Mouse (Mus musculus) right cerebral cortex, adult 2 months (tissue): ENCODE results near the gene Rad23b.
"Not testable (repeated sequence)": the region's sequence is repeated elsewhere in the genome, so short reads cannot be mapped to it uniquely, and the experiment has no call there.

Source experiments
- DNase-seq, 2 experiments: peaks; one replicate each; pipeline ENCODE4 v3.0.0; 2021 to 2022; ENCODE audit warnings: low spot score in 2 of 2

The Rad23b gene

DNA sequence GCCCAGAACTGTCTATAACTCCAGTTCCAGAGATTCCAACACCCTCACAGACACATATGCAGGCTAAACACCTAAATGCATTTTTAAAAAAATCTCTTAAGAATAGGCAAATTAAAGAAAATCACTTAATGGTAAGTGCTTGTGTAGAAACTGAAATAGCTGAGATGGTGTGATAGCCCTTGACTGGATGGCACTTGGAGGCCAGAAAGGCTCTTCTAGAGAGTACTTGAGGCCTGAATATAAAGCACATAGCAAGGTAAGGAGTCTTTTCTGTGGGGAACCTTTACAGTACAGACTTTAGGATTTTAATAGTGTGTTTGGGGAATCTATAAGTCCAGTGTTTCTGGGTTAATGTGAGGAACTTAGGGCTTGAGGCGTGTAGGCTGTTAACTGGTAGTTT lies 4.2 kb downstream of the Rad23b start:
- no peak for DNase-seq

DNA sequence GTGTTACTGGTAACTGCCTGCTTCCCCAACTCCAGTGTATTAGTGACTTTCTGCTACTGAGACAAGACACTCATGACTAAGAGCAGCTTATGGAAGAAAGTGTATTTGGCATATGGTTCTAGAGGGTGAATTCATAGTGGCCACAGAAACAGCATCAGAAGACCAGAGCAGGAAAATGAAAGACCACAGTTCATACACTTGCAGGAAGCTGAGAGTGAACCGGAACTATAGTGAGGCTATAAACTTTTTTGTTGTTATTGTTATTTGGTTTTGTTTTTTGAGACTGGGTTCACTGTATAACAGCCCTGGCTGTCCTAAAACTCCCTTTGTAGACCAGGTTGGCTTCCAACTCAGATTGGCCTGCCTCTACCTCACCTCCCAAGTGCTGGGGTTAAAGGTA lies 6.0 kb downstream of the Rad23b start:
- no peak for DNase-seq

DNA sequence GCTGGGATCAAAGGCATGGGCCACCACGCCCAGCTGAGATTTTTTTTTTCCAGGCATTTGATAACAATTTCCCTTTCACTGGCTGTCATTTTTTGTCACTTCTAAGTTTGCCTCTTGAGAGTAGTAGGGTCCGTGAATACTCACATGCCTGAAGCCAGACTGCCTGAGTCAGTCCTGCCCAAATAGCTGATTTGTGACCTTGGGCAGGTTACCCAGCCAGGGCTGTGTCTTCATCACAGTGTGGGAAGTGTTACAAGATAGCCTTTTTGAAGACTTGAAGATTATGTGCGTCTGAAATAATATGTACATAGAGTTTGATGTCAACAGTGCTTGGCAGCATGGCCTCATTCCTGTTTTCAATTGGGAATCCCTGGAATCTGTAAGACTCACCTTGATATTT lies 6.9 kb downstream of the Rad23b start:
- no peak for DNase-seq

DNA sequence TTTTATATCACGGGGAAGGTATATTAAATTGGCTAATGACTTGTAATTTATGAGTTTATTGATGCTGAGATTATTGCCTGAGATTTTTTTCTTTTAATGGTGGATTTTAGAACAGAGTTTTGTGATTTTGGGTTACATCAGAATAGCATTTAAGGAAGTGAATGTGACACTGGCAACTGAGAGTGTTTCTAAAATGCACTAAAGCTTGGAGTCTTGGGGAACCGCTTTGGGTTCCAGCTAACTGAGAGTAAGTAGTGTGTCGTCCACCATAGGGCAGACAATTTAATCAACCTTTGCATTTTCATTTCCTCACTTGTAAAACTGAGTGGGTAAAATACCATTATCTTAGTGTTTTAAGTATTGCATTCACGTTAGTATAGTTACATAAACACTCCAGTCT lies 14.0 kb downstream of the Rad23b start:
- no peak for DNase-seq

DNA sequence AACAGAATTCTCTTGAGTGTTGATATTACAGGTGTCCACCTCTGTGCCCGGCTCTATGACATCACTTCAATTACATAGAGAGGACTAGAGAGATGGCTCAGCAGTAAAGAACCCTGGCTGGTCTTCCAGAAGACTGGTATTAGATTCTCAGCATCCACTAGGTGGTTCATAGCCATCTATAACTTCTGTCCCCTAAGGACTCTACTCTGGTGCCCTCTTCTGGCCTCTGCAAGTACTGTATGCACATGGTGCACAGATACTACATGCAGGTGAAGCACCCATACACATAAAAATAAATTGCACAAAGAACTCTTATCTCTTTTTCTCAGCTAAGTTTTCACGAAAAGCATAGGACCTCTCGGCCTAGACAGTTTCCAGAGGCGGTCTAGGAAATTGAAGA lies 14.5 kb downstream of the Rad23b start:
- DNase-seq = no peak

DNA sequence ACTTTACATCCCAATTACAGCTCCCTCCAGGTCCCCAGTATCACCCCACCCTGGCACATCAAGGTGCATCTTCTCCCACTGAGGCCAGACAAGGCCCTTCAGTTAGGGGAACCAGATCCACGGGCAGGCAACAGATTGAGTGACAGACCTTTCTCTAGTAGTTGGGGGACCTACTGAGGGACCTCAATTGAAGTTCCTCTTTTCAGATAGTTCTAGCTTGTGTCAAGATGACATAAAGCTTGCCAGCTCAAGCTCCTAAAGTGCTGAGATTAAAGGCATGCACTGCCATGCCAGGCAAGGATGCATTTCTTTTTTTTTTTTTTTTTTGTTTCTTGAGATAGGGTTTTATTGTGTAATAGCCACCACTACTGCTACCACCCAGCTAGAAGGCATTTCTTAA lies 16.2 kb downstream of the Rad23b start:
- no peak for DNase-seq

DNA sequence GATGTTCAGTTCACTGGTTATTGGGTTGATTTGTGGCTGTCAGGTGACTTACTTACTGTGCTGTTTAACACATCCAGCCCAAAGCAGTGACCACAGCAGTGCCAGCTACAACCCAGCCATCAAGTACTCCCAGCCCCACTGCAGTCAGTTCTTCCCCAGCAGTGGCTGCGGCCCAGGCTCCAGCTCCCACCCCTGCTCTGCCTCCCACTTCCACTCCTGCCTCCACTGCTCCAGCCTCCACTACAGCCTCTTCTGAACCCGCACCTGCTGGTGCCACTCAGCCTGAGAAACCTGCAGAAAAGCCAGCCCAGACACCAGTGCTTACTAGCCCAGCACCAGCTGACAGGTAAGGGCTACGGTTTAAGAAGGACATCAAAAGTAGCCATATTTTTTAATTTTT lies 20.3 kb downstream of the Rad23b start:
- no peak for DNase-seq

DNA sequence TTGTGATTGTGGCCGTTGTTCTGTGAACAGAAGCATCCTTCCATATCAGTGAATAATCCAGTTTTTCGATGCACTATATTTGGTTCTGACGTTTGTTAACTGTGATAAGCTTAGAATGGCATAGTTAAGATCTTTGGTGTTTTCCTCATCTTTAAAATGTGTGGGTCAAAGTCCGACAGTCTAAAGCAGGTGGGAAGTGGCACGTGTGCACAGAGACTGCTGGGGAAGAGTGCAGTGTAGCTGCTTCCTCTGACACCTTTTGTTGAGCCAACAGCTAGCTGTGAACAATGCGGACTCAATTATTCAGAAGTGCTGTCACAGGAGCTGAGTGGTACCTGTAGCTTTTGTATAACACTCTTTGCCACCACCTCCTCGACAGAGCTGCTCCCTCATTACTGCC lies 21.5 kb downstream of the Rad23b start:
- no peak for DNase-seq

DNA sequence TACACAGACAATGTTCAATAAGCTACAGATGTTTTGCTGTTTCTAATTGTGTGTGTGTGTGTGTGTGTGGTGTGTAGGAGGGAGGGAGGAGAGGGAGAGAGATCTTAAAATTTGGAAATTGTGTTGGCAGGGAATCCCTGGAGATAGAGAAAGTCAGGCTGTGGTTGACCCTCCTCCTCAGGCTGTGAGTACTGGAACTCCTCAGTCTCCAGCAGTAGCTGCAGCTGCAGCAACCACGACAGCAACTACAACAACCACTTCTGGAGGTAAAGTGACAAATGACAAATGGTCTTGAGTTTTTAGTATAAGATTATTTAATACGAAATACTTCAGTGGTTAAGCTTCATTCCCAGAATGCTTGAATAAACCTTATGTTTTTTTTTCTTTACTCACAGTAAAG lies 32.5 kb downstream of the Rad23b start:
- no peak for DNase-seq

DNA sequence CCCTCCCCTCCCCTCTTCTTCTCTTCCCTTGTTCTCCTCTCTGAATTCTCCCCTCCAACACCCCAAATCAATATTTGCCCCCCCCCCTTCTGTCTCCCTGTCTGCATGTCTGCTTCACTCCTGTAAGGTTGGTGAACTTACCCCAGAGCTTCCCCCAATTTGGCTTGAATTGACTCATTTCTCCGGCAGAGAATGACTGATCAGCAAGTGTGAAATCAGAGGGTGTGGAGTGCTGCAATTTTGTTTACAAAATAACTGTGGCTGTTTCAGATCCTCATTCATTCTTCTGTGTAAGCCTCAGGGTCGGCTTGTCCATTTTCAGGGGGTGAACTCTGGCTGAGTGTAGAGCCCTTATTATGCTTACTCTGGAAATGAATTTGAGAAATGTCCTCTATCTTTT lies 36.9 kb downstream of the Rad23b start:
- no peak for DNase-seq

DNA sequence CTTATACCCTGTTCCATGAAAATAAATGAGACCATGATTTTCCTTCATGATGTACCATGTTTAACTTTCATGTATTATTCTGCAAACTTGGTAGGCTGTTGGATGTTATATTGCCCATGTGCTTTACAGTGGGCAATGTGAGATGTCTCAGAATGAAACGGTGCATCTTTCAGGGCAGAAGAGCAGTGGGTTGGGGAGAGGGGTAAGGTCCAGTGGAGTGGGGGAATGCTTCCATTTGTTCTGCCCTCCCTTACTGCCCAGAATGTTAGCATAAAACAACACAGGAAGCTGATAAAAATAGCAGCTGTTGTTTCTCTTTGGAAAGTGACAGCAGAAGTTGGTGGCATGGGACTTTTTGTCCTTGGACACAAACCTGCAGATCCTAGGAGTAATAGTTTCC lies 41.6 kb downstream of the Rad23b start:
- DNase-seq = no peak

DNA sequence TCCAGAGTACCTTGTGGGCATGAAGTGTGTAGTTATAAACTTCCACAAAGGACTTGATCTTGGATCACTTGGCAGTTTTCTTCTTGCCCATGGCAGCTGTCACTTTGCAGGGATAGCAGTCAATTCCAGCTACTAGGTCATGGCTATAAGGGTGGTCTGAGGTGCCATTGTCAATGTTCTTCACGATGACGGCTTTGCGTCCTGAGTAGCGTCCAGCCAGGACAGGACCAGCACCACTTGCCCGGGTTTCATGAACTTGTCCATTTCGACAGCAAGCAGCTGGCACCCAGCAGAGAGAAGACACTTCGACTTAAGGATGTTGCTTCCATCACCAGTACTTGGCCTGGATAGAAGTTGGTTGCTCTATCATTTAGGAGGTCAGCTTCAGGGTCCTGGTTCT lies 42.6 kb downstream of the Rad23b start:
- DNase-seq = no peak

DNA sequence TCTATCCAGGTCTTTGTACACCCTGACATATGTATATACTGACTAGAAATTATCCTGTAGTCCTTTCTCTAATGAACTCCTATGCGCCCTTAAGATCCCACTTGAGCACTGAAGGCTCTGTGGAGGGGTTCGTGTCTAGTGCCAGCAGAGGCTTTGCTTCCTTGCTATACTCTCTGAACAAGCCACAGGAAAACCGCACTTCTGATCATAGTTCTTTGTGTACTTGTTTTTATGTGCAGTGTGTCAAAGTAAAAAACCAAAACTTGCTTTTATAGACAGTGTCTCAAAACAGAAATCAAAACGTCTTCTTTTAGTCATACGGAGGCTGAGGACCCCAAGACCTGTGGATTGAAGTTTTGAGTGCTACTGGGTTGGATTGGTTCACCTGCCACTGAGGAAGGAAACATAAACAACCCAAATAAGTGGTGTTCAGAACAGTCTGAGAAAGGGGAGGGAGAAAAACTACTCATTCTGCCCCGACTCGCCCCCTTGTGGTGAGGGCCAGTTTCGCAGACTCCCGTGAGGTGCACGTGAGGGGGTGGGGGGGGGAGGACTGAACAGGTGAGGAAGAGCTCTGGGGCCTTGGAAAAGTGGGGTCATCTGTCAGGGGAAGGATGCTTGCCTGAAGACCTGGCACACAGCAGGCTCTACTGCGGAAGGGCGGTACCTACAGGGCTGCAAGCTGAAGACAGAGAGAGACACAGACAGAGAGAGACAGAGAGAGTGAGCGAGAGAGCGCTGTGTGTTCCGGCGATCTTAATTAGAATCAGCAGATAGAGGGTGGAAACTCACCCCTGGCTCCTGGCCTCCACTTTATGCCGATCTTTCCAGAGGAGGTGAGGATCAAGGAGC lies 48.3 kb downstream of the Rad23b start:
- DNase-seq = peak in 1 of 2 experiments; percentile 34

DNA sequence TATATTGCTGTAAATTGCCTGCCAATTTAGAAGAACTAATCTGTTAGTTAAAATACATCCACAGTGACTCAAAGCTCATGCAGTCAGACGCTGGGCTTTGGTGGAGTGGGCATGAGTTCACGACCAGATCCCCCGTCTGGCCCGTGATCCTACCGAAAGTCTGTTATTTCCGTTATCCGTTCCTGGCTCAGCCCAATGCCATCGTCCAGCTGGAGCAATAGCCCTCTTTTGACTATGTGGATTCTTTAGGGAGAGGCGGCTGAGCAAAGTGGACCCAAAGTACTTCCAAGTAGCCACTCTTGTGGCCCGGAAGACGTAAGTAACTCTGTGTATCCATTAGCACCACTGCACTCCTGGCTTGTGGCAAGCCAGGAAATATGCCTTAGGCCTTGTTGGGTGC lies 49.1 kb downstream of the Rad23b start:
- no peak for DNase-seq

DNA sequence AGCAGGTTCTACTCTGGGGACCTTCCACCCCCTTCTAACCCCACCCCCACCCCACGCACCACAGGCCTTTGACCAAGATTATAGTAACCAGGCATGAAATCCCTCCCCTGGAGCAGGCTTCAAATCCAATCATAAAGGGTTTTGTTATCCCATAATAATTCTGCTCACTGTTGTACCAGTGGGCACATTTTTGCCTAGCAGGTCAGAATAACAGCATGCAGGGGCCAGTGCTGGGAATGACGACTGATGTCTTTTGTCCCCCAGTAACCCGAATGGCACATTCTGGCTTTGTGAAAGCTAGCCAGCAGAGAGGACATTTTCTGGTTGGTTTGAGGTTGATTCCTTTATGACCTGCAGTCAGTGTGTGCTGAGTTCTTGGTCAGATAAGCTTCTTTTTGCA lies 55.5 kb downstream of the Rad23b start:
- no peak for DNase-seq

DNA sequence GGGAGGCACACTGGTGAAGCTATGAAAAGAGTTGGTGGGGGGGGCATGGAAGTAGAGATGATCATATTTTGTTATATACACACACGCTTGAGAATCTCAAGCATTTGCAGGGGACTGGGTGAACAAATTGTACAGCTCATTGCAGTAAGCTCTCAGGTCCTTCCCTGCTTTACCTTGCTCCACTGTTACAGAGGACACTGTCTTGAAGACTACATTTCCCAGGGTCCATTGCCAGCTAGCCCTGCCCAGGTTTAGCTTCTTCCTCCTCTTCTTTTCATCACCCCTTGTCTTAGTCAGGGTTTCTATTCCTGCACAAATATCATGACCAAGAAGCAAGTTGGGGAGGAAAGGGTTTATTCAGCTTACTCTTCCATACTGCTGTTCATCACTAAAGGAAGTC lies 56.7 kb downstream of the Rad23b start:
- no peak for DNase-seq

DNA sequence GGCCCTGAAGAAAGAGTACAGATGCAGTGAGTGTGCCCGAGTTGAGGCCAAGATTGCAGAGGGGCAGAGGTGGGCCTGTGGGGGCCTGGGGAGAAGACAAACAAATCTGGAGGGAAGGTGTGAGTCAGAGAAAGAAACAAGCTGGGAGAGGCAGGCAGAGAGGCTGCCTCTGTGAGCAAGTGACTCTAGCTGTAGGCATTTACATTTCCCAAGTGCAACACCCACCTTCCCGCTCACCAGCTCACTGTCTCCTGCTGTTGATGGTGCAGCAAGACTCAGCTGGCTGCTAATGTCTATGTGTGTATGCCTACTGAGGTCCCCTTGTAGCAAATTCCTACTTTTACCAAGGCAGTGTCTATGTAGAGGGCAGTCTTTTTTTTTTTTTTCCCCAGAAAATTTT lies 58.2 kb downstream of the Rad23b start:
- peak; percentile 68 to 69 for DNase-seq

DNA sequence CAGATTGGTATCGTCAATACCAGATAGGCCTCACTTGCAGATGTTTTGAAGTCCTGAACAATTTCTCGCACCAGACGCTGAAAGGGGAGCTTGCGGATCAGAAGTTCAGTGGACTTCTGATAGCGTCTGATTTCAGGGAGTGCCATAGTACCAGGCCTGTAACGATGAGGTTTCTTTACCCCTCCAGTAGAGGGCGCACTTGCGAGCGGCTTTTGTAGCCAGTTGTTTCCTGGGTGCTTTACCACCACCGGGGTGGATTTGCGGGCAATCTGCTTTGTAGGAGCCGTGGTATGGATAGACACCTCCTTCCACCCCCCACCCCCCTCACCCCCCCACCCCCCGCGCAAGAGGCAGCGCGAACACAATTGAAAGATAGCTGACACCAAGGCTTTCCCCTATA lies 59.2 kb downstream of the Rad23b start:
- DNase-seq = no peak

DNA sequence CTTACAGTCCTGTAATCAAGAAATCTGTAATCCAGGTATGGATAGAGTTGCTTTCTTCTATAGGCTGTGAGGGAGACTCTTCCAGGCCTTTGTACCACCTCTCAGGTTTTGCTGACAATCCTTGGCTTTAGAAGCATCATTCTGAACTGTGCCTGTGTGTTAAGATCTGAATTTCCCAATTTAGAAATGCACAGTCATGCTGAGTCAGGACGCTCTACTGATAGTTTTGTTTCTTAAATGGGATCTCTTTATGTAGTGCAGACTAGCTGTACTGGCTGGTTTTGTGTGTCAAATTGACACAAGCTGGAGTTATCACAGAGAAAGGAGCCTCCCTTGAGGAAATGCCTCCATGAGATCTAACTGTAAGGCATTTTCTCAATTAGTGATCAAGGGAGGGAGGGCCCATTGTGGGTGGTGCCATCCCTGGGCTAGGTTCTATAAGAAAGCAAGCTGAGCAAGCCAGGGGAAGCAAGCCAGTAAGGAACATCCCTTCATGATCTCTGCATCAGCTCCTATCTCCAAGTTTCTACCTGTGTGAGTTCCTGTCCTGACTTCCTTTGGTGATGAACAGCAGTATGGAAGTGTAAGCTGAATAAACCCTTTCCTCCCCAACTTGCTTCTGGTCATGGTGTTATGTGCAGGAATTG lies 59.9 kb downstream of the Rad23b start:
- not testable (repeated sequence) for DNase-seq

DNA sequence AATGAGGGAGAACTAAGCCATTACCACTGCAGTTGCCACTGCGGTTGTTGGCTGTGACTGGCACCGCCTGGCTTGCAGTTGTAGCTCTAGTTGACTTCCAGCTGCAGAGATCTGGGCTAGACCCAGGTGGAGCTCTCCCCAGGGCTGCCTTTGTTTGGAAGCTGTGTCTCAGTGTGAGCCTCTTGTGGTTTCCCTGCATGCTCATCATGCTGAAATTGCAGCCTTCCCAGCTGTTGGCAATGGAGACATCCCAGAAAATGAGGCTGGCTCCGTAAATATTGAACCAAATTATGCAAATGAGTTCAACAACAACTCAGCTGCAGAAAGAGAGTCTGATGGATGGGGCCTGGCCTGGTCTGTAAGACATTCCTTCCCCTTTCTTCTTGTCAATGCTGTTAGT lies 66.0 kb downstream of the Rad23b start:
- DNase-seq = no peak

DNA sequence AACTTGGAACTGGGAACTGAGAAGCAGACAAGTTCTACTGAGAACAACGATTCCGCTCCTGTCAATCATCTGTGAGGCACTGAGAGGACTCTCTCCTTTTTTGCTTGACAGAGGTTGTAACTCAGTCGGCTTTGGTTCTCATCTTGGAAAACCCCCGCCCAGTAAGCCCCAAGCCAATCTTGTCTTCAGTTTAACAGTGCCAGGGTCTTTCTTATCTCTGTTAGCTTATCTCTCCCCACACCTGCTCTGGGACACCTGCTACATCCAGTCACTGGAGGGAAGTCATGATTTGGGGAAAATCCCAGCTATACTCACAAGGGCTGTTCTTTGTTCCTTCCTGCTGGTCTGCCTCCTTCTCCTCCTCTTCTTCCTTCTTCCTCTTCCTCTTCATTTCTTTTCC lies 76.4 kb downstream of the Rad23b start:
- DNase-seq = no peak
